Mouse (Mus musculus) thymus, adult 2 months (tissue): ENCODE results near the gene E030018B13Rik. TPM values are rescaled to one million over a fixed set of nuclear protein-coding genes. Genes with fewer than 3 reads are reported as not detected.

Experiments
- DNase-seq: peaks from one replicate; pipeline ENCODE4 v3.0.0; 2021
- H3K27ac ChIP-seq: fragments of 200-500 bp; 2 replicates; pipeline ENCODE4 v1.5.1; 2012; ENCODE audit warnings: low read length, control low read depth; ENCODE audit not compliant: control insufficient read depth, insufficient read depth
- H3K27me3 ChIP-seq: fragments of 200-500 bp; 2 replicates; pipeline ENCODE4 v1.6.1; 2012; ENCODE audit warnings: mild to moderate bottlenecking, low read length, moderate library complexity, mixed read lengths; ENCODE audit not compliant: control insufficient read depth, insufficient read depth
- H3K36me3 ChIP-seq: fragments of 200-500 bp; 2 replicates; pipeline ENCODE4 v1.6.1; 2012; ENCODE audit warnings: mild to moderate bottlenecking, low read length, moderate library complexity; ENCODE audit not compliant: control insufficient read depth, insufficient read depth
- H3K4me1 ChIP-seq: fragments of 200-500 bp; replicated peaks from 2 replicates; pipeline ENCODE4 v1.6.1; 2012; ENCODE audit warnings: low read length; ENCODE audit not compliant: control insufficient read depth, insufficient read depth
- H3K4me3 ChIP-seq: fragments of 200-500 bp; 2 replicates; pipeline ENCODE4 v1.5.1; 2012; ENCODE audit warnings: mild to moderate bottlenecking, low read length, control low read depth, moderate library complexity; ENCODE audit not compliant: control insufficient read depth, insufficient read depth
- CTCF ChIP-seq: fragments of 200-500 bp; IDR thresholded peaks from 2 replicates; pipeline ENCODE4 v1.5.1; 2012; ENCODE audit warnings: mild to moderate bottlenecking, control low read depth, low read length, moderate library complexity, borderline replicate concordance; ENCODE audit not compliant: control insufficient read depth, poor library complexity, insufficient read depth; ENCODE audit errors: extremely low read depth
- POLR2A ChIP-seq: fragments of 200-500 bp; IDR thresholded peaks from 2 replicates; pipeline ENCODE4 v1.6.1; 2012; ENCODE audit warnings: mild to moderate bottlenecking, low read length, control low read depth, moderate library complexity; ENCODE audit not compliant: control insufficient read depth, poor library complexity, insufficient read depth; ENCODE audit errors: extremely low read depth
- WGBS: fragments of 180-500 bp; shearing (Covaris S2); methylation state at CpG from one replicate; pipeline ENCODE4 v1.1.7; 2018; 5-methylcytosine and 5-hydroxymethylcytosine counted together
- polyA plus RNA-seq: library from polyadenylated mRNA; depleted of rRNA; stranded (reverse); fragments of >200 nt; gene quantifications from 2 replicates; pipeline ENCODE4 v1.2.3, GENCODE M21; 2012

E030018B13Rik gene
- polyA plus RNA-seq, 1 experiment, result not detected

GRCm38 (mm10) chr7:63908496-63909285 is 8.0 kb upstream of the E030018B13Rik start:
- Histone ChIP-seq H3K4me1 (peaks cover 67% of the 10 kb centered on the region), H3K27ac (no peak overlapping the region; the same call in 1 of the 2 replicates), H3K27me3 (no peaks in the 10 kb centered on the region), H3K4me3 (no peak overlapping the region), H3K36me3 (no peaks in the 10 kb centered on the region)
- DNase-seq, result no peak
- WGBS, result 75% methylated on average over 11 of the region's 11 CpGs
- TF ChIP-seq CTCF, result no peak
- TF ChIP-seq POLR2A, result no peak

GRCm38 (mm10) chr7:63910225-63910624 is 6.4 kb upstream of the E030018B13Rik start:
- no peaks in the 10 kb centered on the region for H3K36me3 ChIP-seq
- no peak overlapping the region for H3K4me3 ChIP-seq
- TF ChIP-seq POLR2A (no peak), CTCF (no peak)
- 70% methylated on average over 5 of the region's 5 CpGs for WGBS
- peaks cover 70% of the 10 kb centered on the region for H3K4me1 ChIP-seq
- DNase-seq, result no peak
- H3K27me3 ChIP-seq, result no peaks in the 10 kb centered on the region
- H3K27ac ChIP-seq, result peak overlapping the region; percentile 3; the same call in 1 of the 2 replicates

DNA sequence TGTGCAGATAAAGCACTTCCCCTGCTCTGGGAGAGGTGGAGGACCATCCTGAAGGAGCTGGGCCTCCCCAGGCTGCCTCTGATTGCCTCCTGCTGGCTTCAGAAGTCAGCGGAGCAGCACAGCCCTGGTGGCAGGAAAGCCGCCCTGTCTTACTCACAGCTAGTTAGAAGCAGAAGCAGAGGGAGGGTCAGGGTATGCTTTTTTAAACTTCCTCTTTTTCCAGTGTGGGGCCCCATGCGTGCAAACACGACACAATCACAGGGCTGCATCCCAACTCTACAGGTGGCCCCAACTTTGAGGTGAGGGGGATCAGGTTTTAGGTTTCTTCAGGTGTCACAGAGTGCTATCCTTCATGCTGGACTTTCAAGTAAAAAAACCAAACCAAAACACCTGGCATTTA is 5.7 kb upstream of the E030018B13Rik start:
- Histone ChIP-seq H3K36me3 (no peaks in the 10 kb centered on the region), H3K27ac (peak overlapping the region; percentile 32), H3K27me3 (no peaks in the 10 kb centered on the region), H3K4me3 (no peak overlapping the region), H3K4me1 (peaks cover 69% of the 10 kb centered on the region)
- 13% methylated on average over 4 of the region's 4 CpGs for WGBS
- TF ChIP-seq POLR2A (no peak), CTCF (no peak)
- no peak for DNase-seq

DNA sequence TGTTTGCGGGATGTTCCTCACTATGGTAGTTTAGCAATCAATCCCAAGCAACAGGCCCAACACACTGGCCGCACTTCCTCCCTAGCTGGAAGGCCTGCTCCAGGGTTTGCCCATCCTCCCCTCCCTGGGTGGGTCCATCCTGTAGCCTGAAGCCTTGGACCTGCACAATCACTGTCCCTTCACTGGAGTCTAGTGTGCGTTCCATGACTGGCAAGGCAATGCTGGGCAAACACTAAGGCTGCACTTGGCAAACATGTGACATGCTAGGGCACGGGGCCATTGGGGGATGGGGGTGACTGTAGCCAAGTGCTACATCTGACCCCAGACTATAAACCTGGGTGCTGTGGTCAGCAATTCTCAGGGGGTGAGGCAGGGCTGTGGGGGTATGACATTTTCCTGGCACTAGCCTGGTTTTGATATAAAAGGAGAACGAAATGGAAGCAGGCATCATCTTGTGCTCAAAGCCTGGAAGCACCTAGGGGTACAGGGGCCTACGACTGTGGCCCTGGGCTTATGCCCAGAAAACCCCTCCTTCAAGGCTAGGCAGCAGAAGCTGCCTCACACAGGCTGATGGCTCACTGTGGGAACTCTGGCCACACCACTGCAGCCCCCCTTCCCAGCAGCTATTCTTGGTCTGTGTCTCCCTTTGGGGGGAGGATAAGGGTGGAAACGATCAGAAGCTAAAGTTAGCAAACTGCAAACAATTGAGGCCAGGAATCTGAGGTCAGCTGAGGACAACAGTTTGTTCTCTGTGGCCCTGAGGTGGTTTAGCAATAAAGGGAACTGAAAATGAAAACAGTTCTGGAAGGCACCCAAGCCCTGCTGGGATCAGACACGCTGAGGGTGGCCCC is 5.0 kb upstream of the E030018B13Rik start:
- TF ChIP-seq POLR2A, result no peak
- TF ChIP-seq CTCF, result no peak
- Histone ChIP-seq H3K27me3 (no peaks in the 10 kb centered on the region), H3K27ac (peak overlapping the region; percentile 32), H3K4me1 (peaks cover 69% of the 10 kb centered on the region), H3K4me3 (no peak overlapping the region), H3K36me3 (no peaks in the 10 kb centered on the region)
- WGBS, result 24% methylated on average over 8 of the region's 8 CpGs
- DNase-seq, result no peak

DNA sequence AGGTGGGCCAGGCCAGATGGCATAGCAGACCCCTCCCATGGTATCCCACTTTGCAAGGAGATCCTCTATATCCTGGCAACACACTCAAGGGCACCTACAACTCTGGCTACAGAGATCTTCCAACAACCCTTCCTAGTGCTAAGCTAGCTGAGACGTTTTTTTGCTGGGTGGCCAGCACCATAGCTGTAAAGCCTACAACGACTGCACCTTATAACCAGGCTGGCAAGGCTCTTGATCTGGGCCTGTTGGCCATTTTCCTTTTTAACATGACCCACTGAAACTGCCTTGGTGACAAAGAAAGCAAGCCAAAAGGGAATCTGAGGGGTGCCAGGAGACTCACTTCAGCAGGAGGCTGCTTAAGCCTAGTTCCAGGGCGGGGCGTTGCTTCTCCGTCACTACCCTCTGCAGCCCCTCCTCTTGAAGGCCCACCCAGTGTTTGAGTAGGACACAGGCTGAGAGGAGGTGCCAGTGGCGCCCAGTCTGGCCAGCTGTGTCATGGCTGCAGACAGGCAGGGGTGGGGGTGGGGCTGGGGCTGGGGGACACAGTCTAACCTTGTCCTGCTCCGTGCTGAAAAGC is 4.3 kb upstream of the E030018B13Rik start:
- no peak for DNase-seq
- Histone ChIP-seq H3K36me3 (no peaks in the 10 kb centered on the region), H3K27me3 (no peaks in the 10 kb centered on the region), H3K4me3 (no peak overlapping the region), H3K27ac (peak overlapping the region; percentile 32; the same call in 1 of the 2 replicates), H3K4me1 (peaks cover 69% of the 10 kb centered on the region)
- 58% methylated on average over 7 of the region's 7 CpGs for WGBS
- TF ChIP-seq CTCF (no peak), POLR2A (no peak)
